Mouse (Mus musculus): ENCODE data around the gene Ybey.
A peak's percentile ranks its signal among the peaks of the same experiment; 100 is the strongest.

Gene Ybey

GRCm38 (mm10) chr10:76468203-76469162 lies at the start of gene Ybey, which contains the start of gene Mcm3ap:
Gene Ybey (minus strand): TSS chr10:76469114.
Gene Mcm3ap (plus strand): TSS chr10:76468927.
- DNase-seq, result peak; percentile 91

GRCm38 (mm10) chr10:76512965-76513583 lies 44.2 kb upstream of the Ybey start:
- DNase-seq, result peak; percentile 77

GRCm38 (mm10) chr10:76505865-76506264 lies 37.0 kb upstream of the Ybey start:
- no peak for DNase-seq

DNA sequence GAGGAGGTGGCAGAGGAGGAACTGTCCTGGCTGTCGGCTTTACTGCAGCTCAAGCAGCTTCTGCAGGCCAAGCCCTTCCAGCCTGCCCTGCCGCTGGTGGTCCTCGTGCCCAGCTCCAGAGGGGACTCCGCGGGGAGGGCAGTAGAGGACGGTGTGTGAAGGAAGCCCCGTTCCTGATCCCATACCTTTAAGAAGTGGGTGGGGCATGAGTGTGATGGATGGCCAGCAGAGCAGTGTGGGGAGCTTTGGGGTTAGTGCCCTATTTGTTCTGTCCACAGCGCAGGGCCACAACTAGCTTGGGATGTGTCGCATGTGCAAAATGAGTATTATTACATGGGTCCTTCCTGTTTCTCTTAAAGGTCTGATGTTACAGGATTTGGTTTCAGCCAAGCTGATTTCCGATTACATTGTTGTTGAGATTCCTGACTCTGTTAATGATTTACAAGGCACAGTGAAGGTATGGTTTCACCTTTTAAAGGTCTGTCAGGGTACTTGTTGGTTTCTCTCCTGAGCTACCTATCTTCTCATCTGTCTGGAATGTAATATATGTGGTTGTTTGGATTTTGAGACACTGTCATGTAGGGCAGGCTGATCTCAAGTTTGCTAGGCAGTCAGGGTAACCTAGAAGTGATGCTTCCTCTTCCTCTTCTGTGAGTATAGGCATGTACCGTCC lies 35.5 kb upstream of the Ybey start:
- no peak for DNase-seq

DNA sequence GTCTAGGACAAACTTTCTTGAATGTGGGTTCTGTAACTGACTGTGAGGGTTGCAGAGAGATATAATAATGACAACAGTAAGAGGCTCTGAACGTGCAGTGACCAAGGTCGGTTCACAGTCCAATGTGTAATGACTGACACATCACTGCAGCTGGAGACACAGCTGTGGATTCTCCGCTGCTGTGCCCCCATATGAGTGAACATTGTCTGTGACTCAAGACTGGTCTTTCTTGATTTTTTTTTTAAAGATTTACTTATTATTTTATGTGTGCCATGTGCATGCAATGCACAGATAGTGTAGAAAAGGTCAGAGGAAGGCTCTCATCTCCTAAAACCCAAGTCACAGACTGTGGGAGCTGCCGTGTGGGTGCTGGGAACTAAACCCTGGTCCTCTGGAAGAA lies 28.6 kb upstream of the Ybey start:
- no peak for DNase-seq

DNA sequence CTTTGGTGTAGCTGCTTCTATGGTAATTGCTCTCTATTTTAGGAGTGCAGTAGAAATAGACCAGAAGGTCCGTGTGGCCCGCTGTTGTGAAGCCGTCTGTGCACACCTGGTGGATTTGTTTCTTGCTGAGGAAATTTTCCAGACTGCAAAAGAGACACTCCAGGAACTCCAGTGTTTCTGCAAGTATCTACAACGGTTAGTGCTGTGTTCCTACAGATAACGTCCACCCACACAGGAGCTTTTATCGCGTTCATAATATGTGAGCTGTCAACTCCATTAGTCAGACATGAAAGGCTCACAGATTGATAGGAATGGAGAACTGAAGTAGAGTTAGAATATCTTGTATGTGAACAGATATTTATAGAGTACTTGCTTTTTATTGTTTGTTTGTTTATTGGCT lies 27.5 kb upstream of the Ybey start:
- no peak for DNase-seq

DNA sequence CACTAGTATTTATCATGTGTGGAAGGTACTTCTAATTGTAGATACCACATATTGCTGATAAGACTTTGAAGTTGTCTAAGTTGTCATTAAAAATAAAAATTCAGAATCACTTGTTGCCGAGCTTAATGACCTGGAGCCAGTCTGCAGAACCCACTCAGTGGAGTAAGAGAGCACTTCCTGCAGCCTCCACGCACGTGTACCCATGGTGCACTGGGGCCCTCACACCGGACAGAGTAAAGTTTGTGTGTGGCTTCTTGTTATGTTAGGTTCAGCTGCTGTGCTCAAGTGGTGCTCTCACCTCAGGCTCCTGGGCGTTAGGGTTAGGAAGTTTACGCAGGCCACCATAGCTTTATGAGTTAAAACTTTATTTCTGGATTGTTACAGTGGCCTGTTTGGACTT lies 26.6 kb upstream of the Ybey start:
- no peak for DNase-seq

DNA sequence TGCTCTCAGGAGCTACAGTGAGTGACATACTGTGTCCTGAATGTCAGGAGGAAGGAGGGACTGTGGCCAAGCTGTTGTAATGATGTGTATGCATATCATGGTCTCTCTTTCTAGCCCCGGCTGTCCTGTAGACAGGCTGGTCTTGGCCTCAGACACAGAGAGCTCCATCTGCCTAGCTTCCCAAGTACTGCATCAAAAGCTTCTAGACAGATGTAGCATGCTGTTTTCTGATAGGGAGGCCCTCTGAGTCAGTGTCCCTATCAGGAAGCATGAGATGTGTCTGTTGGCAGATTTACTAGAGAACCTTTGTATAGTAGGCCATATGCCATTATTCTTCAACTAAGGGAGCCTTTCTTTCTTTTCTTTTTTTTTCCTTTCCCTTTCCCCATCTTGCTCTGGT lies 24.6 kb upstream of the Ybey start:
- DNase-seq, result no peak

DNA sequence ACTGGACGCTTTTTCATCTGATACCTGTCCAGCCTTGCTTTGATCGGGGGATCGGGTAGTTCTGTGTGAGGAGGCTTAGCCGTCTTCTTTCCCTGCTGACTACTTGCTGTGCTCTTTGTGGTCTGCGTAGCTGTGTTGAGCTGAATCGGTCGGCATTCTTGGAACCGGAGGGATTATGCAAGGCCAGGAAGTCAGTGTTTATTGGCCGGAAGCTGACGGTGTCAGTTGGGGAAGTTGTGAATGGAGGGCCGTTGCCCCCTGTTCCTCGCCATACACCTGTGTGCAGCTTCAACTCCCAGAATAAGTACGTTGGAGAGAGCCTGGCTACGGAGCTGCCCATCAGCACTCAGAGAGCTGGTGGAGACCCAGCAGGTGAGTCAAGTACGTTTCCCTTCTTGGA lies 20.3 kb upstream of the Ybey start:
- no peak for DNase-seq

DNA sequence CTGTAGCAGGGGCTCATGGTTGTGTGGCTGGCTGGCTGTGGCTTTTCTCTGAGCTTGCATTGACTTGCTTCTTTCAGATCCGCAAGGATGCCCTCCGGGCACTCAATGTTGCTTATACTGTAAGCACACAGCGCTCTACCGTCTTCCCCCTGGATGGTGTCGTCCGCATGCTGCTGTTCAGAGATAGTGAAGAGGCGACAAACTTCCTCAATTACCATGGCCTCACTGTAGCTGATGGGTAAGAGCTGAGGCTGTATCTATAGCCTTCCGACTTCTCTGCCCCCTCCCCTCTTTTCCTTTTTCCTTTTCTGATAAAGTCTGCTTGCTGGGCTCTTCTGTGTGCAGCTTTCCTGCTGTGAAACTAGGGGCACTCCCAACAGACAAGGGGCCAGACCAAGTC lies 19.4 kb upstream of the Ybey start:
- DNase-seq, result no peak

DNA sequence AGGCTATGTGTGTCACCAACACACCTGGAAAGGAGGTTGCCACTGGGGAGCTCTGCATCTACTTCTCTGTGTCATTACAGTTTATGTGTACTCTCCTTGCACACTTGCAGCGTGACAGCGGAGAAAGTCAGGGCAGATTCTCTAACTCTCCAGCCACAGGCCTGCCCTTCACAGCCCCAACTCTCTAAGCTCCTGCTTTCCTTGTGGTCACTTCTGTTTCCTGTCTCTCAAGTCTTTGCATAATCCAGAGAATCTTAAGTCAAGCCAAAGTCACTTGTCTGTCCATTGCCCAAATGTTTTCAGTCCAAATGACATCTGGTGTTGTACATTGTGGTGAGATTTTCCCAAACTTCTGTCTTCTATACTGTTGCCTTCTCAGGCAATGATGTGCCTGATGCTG lies 17.4 kb upstream of the Ybey start:
- no peak for DNase-seq

- DNase-seq, result no peak
These were observed 12.6 kb upstream of the Ybey start for GRCm38 (mm10) chr10:76481480-76481879.

- no peak for DNase-seq
These were observed 11.9 kb upstream of the Ybey start for GRCm38 (mm10) chr10:76480851-76481250.

GRCm38 (mm10) chr10:76473759-76474158 lies 4.8 kb upstream of the Ybey start:
- no peak for DNase-seq

- no peak for DNase-seq
These were observed 6.2 kb downstream of the Ybey start for GRCm38 (mm10) chr10:76462721-76463120.

GRCm38 (mm10) chr10:76462312-76462711 lies 6.6 kb downstream of the Ybey start:
- no peak for DNase-seq

DNA sequence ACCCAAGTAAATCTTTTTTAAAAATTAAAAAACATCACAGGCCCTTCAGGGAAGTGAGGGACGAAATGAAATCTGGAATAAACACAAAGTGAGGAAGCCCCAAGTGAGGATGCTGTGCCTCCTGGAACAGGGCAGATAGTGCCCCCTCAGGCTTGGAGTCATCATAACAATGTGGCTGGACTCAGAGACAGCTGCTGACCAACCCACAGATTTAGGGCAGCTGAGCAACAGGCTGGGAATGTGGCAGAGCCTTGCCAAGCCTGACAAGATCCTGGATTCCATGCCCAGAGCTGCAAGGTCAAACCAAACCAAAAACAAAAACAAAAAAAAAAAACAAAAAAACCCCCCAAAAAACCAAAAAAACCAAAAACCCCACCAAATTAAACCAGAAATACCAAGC lies 7.7 kb downstream of the Ybey start:
- no peak for DNase-seq

- peak; percentile 55 for DNase-seq
These were observed 13.6 kb downstream of the Ybey start for GRCm38 (mm10) chr10:76455289-76455688.

- DNase-seq, result no peak
These were observed 20.1 kb downstream of the Ybey start, which contains the start of gene 2610028H24Rik for GRCm38 (mm10) chr10:76448851-76449250. Gene 2610028H24Rik (plus strand): TSS chr10:76449081.

GRCm38 (mm10) chr10:76447406-76448229 lies 21.3 kb downstream of the Ybey start:
- no peak for DNase-seq

- DNase-seq, result peak; percentile 62
These were observed 22.8 kb downstream of the Ybey start for GRCm38 (mm10) chr10:76445996-76446681.
